Mouse (Mus musculus) ovary, postnatal 14 days (tissue): ENCODE measurements around the gene Arid1b.

ENCODE experiments used
- DNase-seq: peaks from one replicate; pipeline ENCODE4 v3.0.0; 2022; ENCODE audit warnings: low spot score

Gene Arid1b

DNA sequence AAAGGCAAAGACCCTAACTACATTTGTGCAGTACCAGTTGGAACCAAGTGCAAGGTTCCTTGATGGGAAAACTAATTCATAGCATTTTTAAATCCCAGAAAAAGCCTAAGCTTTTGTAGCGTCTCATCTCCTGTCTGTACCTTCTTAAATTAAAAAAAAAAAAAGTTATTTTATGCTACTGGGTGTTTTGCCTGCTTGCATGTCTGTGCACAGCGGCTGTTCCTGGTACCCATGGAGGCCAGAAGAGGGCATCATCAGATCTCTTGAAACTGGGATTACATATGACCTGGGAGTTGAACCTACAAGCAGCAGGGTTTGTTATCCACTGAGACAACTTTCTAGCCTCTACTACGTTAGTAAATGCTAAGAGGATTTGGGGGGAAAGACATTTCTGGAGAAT is 196.2 kb downstream of the Arid1b start:
- DNase-seq: no peak

DNA sequence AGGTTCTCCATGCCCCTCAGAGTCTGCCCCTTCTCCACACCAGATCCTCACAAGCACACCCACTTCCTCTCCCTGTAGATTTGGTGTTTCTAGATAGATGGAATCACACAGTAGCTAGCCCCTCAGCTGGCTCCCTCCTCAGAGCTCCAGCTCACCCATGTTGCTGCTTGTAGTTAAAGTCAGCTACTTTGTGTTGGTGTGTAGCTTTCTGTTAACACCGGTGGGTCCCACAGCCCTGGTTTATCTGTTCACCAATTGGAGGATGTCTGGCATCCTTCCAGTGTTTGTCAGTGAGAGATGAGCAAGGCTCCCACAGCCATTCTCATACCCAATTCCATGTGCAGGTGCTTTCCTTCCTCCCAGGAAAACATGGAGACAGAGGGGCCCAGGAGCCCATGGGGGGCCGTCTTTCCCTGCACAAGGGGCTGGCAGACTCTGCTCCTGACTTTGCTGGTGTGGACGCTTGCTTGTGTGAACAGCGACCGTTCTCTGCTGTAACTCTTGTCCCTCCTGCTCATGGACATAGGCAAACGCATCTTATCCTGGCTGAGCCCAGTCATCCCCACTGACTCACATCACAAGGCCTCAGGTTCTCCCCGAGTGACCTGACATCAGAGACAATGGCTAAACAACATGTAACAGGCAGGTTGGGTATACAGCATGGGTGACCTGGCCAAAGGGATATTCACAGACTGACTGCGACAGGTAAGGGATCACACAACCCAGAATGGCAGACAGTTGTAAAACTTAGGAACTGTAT is 200.2 kb downstream of the Arid1b start:
- no peak for DNase-seq

GRCm38 (mm10) chr17:5195397-5195796 is 201.3 kb downstream of the Arid1b start:
- DNase-seq: no peak

- DNase-seq: no peak
Measured at GRCm38 (mm10) chr17:5196005-5196404, 201.9 kb downstream of the Arid1b start.

DNA sequence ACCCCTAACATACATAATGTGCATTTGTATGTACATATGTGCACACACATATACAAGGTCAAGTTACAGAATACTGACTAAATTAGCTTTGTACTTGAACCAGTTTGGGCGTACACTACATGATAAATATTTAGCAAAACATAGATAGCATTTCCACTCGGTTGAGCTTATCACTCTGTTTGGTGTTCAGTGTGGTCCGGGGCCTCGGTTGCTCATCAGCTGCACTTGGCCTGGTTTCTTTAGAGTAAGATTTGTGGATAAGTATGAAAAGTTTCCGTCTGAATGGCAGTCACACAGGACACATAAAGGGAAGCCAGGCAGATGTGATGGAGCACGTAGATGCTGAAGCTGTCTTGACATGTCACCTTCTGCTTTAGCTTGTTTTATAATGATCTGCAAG is 202.4 kb downstream of the Arid1b start:
- no peak for DNase-seq

DNA sequence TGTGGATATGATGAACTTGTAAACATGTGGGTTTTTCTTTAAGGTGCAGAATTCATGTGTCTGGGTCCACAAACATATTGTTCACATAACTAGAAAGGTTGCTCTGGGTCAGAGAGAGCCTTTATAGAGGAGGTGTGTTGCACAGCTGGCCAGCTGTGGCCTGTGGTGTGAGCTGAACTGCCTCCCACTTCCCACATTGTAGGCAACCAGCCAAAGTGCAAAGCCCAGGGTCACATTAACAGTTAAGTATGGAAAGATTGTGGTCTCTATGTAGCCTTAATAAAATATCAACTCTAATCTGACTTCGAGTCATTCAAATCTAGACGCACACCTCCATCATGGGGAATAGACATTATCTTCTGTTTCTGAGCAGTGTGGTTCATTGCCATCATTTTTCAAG is 203.0 kb downstream of the Arid1b start:
- DNase-seq: no peak

DNA sequence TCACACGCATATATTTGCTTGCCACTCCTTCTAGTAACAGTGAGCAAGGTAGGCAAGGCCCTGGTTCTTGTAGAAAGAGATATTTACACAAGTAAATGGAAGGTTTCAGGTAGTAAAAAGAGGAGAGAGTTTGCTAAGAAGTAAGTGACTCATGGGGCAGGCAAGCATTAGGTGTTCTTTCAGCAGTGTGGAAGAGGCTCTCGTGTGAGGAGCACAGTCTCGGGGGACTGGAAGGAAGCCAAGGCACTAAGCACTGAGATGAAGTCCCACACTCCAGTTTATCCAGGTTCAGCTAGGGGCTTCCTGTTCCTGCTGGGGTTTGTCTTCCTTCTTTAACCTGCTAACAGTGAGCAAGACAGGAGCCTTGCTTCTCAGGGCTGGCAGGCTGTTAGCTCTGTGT is 203.6 kb downstream of the Arid1b start:
- no peak for DNase-seq

DNA sequence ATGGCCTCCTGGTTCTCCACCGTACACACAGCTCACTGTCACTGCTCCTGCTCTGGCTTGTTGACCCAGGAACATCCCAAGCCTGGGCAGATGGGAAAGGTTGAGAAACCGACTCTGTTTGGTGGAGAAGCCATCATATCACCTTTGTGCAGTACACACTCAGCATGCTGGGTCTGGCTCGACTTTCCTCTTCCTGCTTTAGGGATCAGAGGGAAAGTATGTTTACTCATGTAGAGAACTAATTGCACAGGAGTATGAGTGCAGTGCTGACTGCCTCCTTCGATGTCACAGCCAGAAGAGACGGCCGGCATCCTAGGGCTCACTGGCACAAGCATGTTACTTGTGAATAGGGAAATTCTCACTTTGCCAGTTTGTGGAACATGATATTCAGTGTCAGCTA is 204.1 kb downstream of the Arid1b start:
- DNase-seq: no peak

GRCm38 (mm10) chr17:5198811-5199210 is 204.7 kb downstream of the Arid1b start:
- no peak for DNase-seq

- no peak for DNase-seq
Measured at GRCm38 (mm10) chr17:5200638-5201037, 206.5 kb downstream of the Arid1b start.

DNA sequence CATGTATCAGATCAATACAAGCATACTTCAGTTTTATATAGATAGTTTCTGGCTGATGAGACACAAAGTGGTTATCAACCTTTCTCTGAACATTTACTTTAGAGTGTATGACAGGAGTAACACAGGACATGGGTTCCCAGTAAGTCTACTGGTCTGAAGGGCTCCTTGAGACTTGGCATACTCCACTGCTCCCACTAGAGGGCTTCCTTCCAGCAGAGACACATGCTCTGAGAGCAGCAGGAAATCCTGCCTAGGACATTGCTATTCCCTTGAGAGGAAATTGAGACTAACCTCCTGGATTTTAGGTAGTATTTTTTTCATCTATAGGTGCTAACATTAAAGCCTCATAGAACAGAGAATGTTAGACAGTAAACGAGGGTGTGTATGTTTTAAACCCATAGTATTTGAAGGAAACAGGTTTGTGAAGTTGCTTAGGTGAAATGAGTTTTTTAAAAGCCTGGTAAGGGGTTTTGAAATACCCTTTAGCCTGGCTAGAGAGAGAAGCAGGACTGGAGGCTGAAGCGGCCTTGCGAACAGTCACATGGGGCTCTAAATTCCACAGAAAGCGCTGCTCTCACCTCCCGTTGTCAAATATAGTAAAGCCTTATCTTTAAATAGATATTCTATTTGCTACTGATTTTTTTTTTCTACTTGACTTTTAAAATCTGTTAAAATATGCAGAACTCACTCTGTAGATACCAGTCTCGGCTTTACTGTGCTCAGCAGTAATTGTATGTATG is 207.9 kb downstream of the Arid1b start:
- peak; percentile 43 for DNase-seq

DNA sequence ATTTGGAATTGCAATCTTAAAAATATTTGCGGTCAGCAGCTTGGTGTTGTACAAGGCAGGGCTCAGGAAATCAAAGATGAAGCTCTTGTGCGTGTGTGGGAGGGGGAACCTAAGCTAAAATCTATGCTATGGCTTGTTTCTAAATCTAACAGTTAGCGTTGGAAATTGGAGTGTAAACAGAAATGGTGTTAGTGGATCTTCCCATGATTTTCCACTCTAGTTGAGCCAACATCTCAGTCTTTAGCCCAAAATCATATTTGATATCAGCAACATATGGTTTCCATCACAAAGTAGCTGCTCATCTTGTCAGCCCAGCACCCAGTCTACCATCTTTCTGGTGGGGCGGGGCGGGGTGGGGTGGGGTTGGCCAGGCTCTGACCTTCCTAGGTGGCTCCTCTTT is 208.6 kb downstream of the Arid1b start:
- DNase-seq: no peak

DNA sequence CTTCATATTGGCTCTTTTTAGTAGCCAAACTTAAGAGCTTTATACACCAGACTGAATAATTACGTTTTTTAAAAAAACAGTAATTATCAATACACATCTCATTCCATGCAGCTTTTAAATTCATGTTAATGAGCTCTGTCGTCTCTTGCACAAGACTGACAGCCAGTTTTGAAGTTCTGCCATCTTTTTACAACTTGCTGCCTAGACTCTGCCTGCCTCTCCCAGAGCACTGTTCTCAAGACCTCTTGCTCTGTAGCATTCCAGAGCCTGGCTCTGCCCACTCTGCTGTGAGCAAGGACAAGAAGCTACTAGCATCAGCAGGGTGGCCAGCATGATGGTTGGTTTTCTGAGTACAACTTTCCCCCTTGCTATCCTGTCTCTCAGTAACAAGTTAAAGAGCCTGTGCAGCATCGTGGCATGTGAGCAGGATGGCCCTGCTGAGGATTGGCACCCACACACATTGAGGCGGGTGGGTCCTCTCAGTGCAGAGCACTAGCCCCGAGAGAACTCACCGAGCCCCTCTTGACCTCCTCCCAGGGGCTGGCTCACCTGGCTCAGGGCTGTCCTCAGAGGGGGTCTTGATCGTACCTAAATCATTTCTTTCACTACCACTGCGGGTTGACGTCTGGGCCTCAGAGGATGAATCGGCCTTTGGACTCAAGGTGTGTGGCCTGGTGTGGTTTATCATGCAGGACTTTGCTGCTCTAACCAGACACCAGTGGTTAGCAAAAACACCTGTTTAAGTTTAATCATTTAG is 209.4 kb downstream of the Arid1b start:
- no peak for DNase-seq

GRCm38 (mm10) chr17:5204103-5204665 is 210.1 kb downstream of the Arid1b start:
- no peak for DNase-seq

- no peak for DNase-seq
Measured at GRCm38 (mm10) chr17:5205163-5205581, 211.0 kb downstream of the Arid1b start.

DNA sequence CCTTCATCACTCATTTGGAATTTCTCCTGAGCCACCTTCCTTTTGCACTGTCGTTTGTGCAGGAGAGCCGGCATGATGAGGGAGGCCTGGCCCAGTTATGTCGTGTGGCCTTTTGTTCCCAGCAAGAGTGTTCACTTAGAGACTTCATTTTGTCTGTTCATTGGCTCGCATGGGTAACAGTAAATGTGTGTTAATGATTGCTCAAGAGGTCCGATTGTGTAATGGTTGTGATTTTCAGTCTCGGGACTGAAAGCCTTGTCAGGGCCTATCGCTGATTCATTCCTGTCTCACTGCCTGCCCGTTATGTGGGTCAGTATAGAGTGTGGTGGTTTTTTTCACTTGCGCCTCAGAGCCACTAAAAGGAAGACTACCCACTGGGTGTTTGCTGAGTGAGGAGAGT is 212.6 kb downstream of the Arid1b start:
- DNase-seq: no peak

DNA sequence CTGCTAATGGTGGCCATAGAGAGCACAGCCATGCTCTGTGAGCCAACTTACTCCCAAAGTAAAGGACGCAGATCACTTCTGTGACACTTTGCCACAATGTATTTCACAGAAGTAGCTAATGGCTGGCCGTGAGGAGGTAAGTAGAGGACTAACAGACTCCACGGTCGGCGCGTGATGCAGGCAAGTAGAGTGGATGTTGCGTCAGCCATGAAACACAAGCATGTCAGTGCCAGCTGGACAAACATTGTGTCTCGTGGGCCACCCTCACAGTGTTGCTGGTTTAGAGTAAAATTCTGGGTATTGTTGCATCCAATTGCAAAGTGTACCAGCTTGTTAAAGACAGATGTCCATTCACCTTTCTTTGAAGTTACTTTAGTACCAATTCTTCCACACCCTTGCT is 213.7 kb downstream of the Arid1b start:
- DNase-seq: no peak

DNA sequence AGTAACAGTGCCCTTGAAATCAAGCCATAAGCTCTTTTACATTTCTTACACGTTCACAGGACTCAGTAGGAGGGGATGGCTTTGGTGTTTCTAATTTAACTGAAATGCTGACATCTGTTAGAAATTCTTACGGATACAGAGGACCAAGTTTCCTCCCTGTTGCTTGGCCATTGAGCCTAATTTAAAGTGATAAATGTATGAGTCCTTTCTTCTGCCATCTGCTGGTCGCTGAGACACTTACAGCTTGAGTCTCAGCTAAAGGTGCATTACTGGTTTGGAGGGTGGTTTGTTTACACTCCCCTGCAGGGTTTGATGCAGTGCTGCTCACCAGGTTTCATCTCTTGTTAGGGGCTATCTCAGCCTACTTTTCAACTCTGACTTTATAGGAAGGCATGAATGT is 214.2 kb downstream of the Arid1b start:
- DNase-seq: no peak

DNA sequence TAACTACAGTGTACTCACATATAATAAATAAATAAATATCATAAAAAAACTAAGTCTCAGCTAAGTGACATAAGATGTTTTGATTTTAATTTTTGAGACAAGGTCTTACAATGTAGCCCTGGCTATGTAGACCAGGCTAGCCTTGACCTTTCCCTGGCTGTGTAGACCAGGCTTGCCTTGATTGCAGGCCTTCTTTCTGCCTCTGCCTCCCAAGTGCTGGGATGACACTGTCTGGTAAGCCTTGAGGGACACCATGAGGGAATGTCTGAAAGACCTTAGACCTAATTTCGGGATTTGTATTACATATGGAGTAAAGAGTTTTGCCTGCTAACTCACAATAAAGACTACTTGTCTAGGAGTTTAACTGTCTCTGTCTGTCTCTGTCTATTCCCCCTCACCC is 214.9 kb downstream of the Arid1b start:
- no peak for DNase-seq

- DNase-seq: no peak
Measured at GRCm38 (mm10) chr17:5210101-5210727, 216.1 kb downstream of the Arid1b start.

- DNase-seq: no peak
Measured at GRCm38 (mm10) chr17:5210891-5211290, 216.8 kb downstream of the Arid1b start.

DNA sequence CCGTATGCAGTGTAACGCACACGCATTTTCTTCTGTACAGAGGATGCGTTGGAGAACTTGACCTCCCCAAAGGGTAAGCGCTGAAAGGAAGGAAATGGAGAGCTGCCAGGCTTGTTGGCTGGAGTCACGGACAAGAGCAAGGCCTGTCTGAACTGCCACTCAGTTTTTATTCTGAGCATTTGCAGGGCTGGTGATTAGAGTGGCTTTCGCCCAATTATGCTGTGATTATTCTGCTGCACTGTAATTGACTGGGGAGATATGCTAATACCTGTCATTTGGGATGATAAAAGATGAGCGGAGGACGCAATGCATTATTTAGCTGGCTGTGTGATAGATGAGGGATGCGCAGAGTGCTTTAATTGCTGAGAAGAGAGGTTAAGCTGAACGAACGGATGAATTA is 218.0 kb downstream of the Arid1b start:
- DNase-seq: no peak
